Mouse (Mus musculus) liver, embryonic 15.5 days (tissue): ENCODE measurements around the gene Sipa1. TPM values are rescaled to one million over a fixed set of nuclear protein-coding genes. Genes with fewer than 3 reads are reported as not detected.

Experiments used
- ATAC-seq: fragments of 200-750 bp; cut with Nextera tagmentation; 2 replicates; pipeline ENCODE4 v1.8.0; 2017; ENCODE audit warnings: moderate number of reproducible peaks, mild to moderate bottlenecking, moderate library complexity; ENCODE audit not compliant: insufficient read depth
- H3K27ac ChIP-seq: fragments of 300-500 bp; sonication (generic); replicated peaks from 2 replicates; pipeline ENCODE4 v1.5.1; 2015; ENCODE audit warnings: mild to moderate bottlenecking, inconsistent platforms
- H3K27me3 ChIP-seq: fragments of 300-500 bp; sonication (generic); 2 replicates; pipeline ENCODE4 v1.6.1; 2015; ENCODE audit warnings: mild to moderate bottlenecking, inconsistent platforms
- H3K36me3 ChIP-seq: fragments of 300-500 bp; sonication (generic); replicated peaks from 2 replicates; pipeline ENCODE4 v1.6.1; 2015; ENCODE audit warnings: moderate library complexity, mild to moderate bottlenecking, inconsistent platforms
- H3K4me1 ChIP-seq: fragments of 300-500 bp; sonication (generic); replicated peaks from 2 replicates; pipeline ENCODE4 v1.6.1; 2015; ENCODE audit warnings: inconsistent platforms
- H3K4me2 ChIP-seq: fragments of 300-500 bp; sonication (generic); 2 replicates; pipeline ENCODE4 v1.6.1; 2015; ENCODE audit warnings: moderate library complexity, mild to moderate bottlenecking, inconsistent platforms
- H3K4me3 ChIP-seq: fragments of 300-500 bp; sonication (generic); replicated peaks from 2 replicates; pipeline ENCODE4 v1.5.1; 2015; ENCODE audit warnings: mild to moderate bottlenecking, inconsistent platforms
- H3K9ac ChIP-seq: fragments of 300-500 bp; sonication (generic); 2 replicates; pipeline ENCODE4 v1.6.1; 2015; ENCODE audit warnings: moderate library complexity, mild to moderate bottlenecking, inconsistent platforms
- H3K9me3 ChIP-seq: fragments of 300-500 bp; sonication (generic); replicated peaks from 2 replicates; pipeline ENCODE4 v1.6.1; 2016; ENCODE audit warnings: inconsistent platforms
- WGBS: fragments of 180-500 bp; shearing (Covaris S2); methylation state at CpG from one replicate; pipeline ENCODE4 v1.1.7; 2015; ENCODE audit warnings: mixed read lengths; ENCODE audit not compliant: insufficient replicate concordance; 5-methylcytosine and 5-hydroxymethylcytosine counted together
- polyA plus RNA-seq: library from polyadenylated mRNA; unstranded; fragments of >200 nt; fragmentation: Nextera tagmentation; extraction: Ambion mirVana; gene quantifications from 2 replicates; pipeline ENCODE4 v1.2.1, GENCODE M21; 2015

Sipa1 gene
- polyA plus RNA-seq, 1 experiment from 2014 or later: 28.2 TPM

DNA sequence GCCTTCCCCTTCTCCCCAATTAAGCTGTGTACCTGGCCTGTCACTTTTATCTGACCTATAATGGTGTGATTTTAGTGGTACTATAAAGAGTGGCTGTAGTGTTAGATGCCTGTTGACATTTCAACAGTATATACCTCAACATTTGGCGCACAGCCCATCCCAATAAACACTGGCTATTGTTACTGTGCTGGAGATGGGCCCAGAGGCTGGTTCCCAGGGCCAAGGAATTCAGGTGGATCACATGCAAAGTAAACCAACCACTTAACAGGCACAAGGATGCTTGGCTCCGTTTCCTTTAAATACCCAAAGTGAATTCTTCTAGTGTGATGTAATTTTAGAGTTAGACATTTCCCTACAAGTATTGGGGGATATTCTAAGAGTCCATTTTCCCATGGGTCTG, 48.6 kb downstream of the Sipa1 start:
- Histone ChIP-seq H3K27me3 (no peaks in the 10 kb centered on the region), H3K4me2 (no peak overlapping the region), H3K27ac (no peak overlapping the region), H3K9ac (no peak overlapping the region), H3K4me3 (no peak overlapping the region), H3K36me3 (no peaks in the 10 kb centered on the region), H3K4me1 (peaks cover 39% of the 10 kb centered on the region), H3K9me3 (no peaks in the 10 kb centered on the region)
- 70% methylated on average over 2 of the region's 2 CpGs for WGBS
- ATAC-seq: no peak

DNA sequence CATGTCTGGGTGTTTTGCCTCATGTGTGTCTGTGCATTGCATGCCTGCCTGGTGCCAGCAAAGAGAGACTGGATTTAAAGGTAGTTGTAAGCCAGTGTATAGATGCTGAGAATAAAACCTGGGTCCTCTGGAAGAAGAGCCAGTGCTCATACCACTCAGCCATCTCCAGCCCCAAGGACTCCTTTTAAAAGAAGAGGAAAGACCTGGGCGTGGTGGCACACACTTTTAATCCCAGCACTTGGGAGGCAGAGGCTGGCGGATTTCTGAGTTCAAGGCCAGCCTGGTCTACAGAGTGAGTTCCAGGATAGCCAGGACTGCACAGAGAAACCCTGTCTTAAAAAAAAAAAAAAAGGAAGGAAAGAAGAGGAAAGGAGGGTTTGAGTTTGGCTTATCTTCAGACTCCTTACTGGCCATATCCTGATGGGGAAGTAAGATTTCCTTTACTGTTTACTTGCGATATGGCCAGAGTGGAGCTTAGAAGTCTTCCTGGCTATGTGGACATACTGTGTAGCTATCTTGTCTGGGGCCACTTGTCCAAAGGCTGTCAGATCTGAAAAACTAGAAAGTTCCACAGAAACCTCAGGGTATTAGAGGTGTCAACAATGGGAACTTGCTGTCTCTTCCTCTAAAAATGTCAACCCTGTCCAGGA, 50.6 kb downstream of the Sipa1 start:
- Histone ChIP-seq H3K4me3 (no peak overlapping the region), H3K27ac (peak overlapping the region; percentile 39), H3K9me3 (no peaks in the 10 kb centered on the region), H3K4me2 (no peak overlapping the region), H3K9ac (0 out of 2 replicates have a peak overlapping the region, but pooled peaks have one; percentile 23), H3K27me3 (no peaks in the 10 kb centered on the region), H3K36me3 (peaks cover 12% of the 10 kb centered on the region), H3K4me1 (peaks cover 55% of the 10 kb centered on the region)
- 24% methylated on average over 3 of the region's 3 CpGs for WGBS
- ATAC-seq: no peak

DNA sequence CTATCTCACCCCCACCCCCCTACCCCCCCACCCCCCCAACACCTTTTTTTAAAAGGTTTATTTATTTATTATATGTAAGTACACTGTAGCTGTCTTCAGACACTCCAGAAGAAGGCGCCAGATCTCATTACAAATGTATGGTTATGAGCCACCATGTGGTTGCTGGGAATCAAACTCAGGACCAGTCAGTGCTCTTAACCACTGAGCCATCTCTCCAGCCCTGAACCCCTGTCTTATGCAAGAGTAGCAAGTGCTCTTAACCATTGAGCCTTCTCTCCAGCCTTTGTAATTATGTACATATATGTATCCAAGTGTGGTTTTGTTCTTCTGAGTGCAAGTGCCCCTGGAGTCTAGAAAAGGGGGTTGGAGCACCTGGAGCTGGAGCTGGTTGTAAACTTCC, 51.5 kb downstream of the Sipa1 start:
- H3K9ac ChIP-seq: no peak overlapping the region
- H3K9me3 ChIP-seq: no peaks in the 10 kb centered on the region
- WGBS: 94% methylated on average over 1 of the region's 1 CpGs
- H3K4me1 ChIP-seq: peaks cover 55% of the 10 kb centered on the region
- H3K36me3 ChIP-seq: peaks cover 21% of the 10 kb centered on the region
- H3K4me3 ChIP-seq: no peak overlapping the region
- no peak for ATAC-seq
- no peak overlapping the region for H3K4me2 ChIP-seq
- no peak overlapping the region for H3K27ac ChIP-seq
- H3K27me3 ChIP-seq: no peaks in the 10 kb centered on the region

DNA sequence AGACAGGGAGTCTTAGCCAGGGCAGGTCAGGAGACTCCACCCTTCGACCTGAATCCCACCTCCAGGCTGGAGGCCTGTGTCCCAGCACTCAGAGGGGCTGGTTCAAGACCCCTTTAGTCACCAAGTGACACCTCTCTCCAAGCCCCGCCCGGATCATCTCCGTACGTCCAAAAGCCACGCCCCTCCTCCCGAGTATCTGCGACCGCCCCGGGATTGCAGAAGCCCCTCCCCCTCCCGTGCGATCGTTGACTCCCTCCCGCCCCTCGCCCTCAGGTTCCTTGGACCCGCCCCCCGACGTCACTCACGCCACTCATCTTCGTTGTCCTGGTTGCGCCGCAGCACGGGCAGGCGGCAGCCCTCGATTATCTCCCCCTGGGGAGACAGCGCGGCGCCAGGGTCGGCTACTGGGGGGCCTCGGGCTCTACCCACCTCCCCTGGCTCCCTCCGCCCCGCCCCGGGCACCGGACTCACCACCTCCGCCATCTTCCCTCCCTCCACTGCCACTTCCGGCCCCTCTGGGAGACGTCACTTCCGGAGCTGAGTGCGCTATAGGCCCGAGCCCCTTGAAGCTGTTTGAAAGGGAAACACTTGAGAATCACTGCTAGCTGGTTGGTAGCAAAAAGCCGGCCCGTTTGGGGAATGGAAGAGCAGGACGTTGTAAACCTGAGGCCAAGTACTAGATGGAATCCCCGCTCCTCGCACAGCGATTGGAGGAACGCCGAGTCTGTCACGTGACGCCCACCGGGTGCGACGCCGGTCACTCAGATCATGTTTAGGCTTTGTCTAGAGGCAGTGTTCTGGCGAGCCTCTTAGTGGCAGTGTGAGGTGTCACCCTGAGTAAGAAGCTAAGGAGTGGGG, 53.7 kb downstream of the Sipa1 start, which contains the start of gene Kat5:
Gene Kat5, minus strand, starts transcription at position 691 of the 858 bp plus-strand sequence.
- Histone ChIP-seq H3K36me3 (peaks cover 43% of the 10 kb centered on the region), H3K27ac (peak within 1 kb of the TSS; percentile 90), H3K4me1 (peaks cover 55% of the 10 kb centered on the region), H3K4me3 (peak within 1 kb of the TSS; percentile 74), H3K27me3 (no peaks in the 10 kb centered on the region), H3K4me2 (peak within 1 kb of the TSS; percentile 84), H3K9ac (peak within 1 kb of the TSS; percentile 73), H3K9me3 (no peaks in the 10 kb centered on the region)
- peak; percentile 85 for ATAC-seq
- WGBS: 1% methylated on average over 55 of the region's 55 CpGs

- WGBS: 56% methylated on average over 10 of the region's 10 CpGs
- ATAC-seq: no peak
- Histone ChIP-seq H3K4me1 (peaks cover 54% of the 10 kb centered on the region), H3K27me3 (no peaks in the 10 kb centered on the region), H3K9ac (peak overlapping the region; percentile 73), H3K4me2 (peak overlapping the region; percentile 84), H3K36me3 (peaks cover 49% of the 10 kb centered on the region), H3K9me3 (no peaks in the 10 kb centered on the region), H3K27ac (peak overlapping the region; percentile 90), H3K4me3 (peak overlapping the region; percentile 74)
Measured at GRCm38 (mm10) chr19:5609171-5609546, 54.3 kb downstream of the Sipa1 start.

DNA sequence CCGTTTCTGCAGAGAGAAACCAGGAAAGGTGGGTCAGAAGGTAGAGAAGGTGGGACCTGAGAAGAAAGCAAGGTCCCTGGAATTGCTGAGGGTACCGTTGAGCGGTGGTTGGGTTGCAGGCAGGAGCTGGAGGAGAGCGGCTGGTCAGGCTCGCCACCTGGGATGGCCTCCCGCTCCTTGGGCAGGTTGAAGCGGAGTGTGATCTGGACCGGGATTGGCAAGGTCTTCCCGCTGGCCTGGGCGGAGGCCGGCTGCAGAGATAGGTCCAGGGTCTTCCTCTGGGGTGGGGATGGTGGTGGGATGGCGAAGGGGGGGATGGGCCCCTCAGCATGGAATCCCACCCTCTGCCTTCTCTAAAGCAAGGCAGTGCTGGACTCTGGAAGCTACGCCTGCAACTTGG, 54.8 kb downstream of the Sipa1 start:
- Histone ChIP-seq H3K4me1 (peaks cover 54% of the 10 kb centered on the region), H3K4me2 (peak overlapping the region; percentile 84), H3K36me3 (peaks cover 54% of the 10 kb centered on the region), H3K9me3 (no peaks in the 10 kb centered on the region), H3K27me3 (no peaks in the 10 kb centered on the region), H3K9ac (peak overlapping the region; percentile 73; the same call in 1 of the 2 replicates), H3K4me3 (peak overlapping the region; percentile 74), H3K27ac (peak overlapping the region; percentile 90; the same call in 1 of the 2 replicates)
- no peak for ATAC-seq
- 88% methylated on average over 13 of the region's 13 CpGs for WGBS

DNA sequence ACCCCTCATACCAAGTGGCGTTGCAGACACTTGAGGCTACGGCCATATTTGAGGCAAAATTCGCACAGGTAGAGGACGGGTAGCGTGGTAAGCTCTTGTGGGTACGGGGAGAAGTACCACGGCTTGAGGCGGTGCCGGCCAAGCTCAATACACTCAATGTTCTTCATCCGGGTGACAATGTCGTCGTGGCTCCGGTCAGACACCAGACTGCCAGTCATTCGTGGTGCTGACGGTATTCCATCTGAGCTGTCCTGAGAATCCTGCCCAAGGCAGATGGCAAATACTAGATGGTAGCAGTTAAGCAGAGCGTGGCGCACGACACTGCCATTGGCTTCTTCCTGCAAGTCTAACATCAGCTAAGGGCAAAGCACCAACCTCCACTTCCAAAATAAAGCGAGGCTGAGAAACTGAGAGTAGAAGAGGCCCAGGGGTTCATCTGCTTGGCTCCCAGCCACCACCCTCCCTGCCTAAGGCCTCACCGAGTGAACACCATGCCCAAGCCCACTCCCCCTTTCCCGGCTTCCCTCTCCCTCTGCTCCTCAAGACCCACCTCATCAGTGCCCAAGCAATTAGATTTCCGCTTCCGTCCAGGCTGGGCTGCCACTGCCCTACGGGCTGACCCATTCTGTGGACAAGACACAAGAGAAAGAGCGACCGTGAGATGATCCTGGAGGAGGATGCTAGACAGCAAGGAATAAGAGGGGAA, 55.6 kb downstream of the Sipa1 start:
- WGBS: 90% methylated on average over 26 of the region's 26 CpGs
- no peak overlapping the region for H3K9ac ChIP-seq
- ATAC-seq: no peak

DNA sequence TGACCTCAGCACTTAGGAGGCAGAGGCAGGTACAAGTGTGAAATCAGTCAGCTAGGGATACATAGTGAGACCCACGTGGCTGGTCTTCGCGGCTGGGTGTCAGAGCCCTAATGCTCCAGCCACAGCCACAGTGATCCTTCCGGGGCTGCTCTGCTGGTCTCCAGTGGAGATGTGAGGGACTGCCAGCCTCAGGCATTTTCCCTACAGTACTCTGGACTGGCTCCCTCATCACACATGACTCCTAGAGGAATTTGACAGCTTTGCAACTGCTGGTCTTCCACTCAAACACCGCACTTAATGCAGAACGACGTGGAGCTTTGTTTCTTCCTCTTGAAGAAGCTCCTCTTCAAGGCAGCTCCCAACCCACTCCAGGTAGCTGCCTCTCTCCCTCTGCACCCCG, 57.3 kb downstream of the Sipa1 start:
- H3K4me2 ChIP-seq: no peak overlapping the region
- no peak overlapping the region for H3K27ac ChIP-seq
- peaks cover 55% of the 10 kb centered on the region for H3K4me1 ChIP-seq
- peaks cover 64% of the 10 kb centered on the region for H3K36me3 ChIP-seq
- no peak overlapping the region for H3K9ac ChIP-seq
- no peaks in the 10 kb centered on the region for H3K27me3 ChIP-seq
- no peak overlapping the region for H3K4me3 ChIP-seq
- ATAC-seq: no peak
- 82% methylated on average over 8 of the region's 8 CpGs for WGBS
- H3K9me3 ChIP-seq: no peaks in the 10 kb centered on the region

More for the DNA sequence above, 55.6 kb downstream of the Sipa1 start:
- Histone ChIP-seq H3K4me1 (peaks cover 54% of the 10 kb centered on the region), H3K27me3 (no peaks in the 10 kb centered on the region), H3K4me3 (no peak overlapping the region), H3K4me2 (no peak overlapping the region), H3K27ac (no peak overlapping the region), H3K9me3 (no peaks in the 10 kb centered on the region), H3K36me3 (peaks cover 62% of the 10 kb centered on the region)

DNA sequence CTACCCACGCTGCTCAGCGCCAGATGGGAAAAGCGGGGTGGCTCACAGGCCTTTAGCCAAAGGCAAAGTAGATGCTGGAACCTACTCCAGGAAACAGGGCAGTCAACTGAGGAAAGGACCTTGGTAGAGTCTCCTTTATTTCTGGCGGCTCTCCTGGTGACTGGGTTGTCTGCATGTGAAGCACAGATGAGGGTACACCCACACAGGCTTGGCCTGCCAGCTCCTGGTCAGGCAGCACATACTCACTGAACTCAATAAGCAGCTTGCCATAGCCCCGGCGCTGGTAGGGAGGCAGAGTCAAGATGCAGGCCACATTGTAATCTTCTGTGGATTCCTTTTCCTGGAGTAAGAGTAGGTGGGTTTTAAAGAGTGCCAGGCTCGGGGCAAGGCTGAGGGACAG, 58.4 kb downstream of the Sipa1 start:
- WGBS: 84% methylated on average over 7 of the region's 7 CpGs
- no peaks in the 10 kb centered on the region for H3K27me3 ChIP-seq
- peaks cover 46% of the 10 kb centered on the region for H3K4me1 ChIP-seq
- H3K27ac ChIP-seq: no peak overlapping the region
- H3K9me3 ChIP-seq: no peaks in the 10 kb centered on the region
- no peak for ATAC-seq
- H3K4me2 ChIP-seq: no peak overlapping the region
- no peak overlapping the region for H3K9ac ChIP-seq
- H3K4me3 ChIP-seq: no peak overlapping the region
- peaks cover 64% of the 10 kb centered on the region for H3K36me3 ChIP-seq

DNA sequence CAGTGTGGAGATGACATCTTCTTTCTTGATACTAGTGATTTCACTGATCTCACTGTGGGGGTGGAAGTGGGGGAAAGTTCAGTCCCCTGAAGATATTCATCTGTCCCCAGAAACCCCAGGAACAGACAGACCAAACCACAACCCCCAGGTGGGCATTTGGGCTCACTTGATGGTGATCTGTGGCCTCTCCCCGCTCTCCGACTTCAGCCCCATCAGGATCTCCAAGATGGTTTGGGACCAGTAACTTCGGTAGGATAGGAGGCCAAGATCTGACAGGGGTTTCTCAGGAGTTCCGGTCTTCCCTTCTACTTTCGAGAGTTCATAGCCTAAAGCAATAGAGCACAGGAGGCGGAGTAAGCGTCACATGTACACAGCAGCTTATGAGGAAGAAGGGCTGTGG, 59.8 kb downstream of the Sipa1 start:
- Histone ChIP-seq H3K9me3 (no peaks in the 10 kb centered on the region), H3K27ac (no peak overlapping the region; the same call in 1 of the 2 replicates), H3K27me3 (no peaks in the 10 kb centered on the region), H3K4me1 (peaks cover 35% of the 10 kb centered on the region), H3K36me3 (peaks cover 60% of the 10 kb centered on the region), H3K4me3 (no peak overlapping the region), H3K9ac (no peak overlapping the region), H3K4me2 (peak overlapping the region; percentile 88; the same call in 1 of the 2 replicates)
- 81% methylated on average over 7 of the region's 7 CpGs for WGBS
- no peak for ATAC-seq
